Mouse (Mus musculus) spleen, adult 2 months (tissue): Measurements from ENCODE around the gene Prkd1.

Source experiments
- CTCF ChIP-seq: fragments of 200-500 bp; IDR thresholded peaks from 2 replicates; pipeline ENCODE4 v1.5.1; 2011; ENCODE audit warnings: mild to moderate bottlenecking, inconsistent platforms; ENCODE audit not compliant: insufficient read depth, insufficient read length, insufficient replicate concordance; ENCODE audit errors: extremely low read depth
- POLR2A ChIP-seq: fragments of 200-500 bp; IDR thresholded peaks from 2 replicates; pipeline ENCODE4 v1.6.1; 2011; ENCODE audit warnings: low read depth, low read length, inconsistent platforms

DNA sequence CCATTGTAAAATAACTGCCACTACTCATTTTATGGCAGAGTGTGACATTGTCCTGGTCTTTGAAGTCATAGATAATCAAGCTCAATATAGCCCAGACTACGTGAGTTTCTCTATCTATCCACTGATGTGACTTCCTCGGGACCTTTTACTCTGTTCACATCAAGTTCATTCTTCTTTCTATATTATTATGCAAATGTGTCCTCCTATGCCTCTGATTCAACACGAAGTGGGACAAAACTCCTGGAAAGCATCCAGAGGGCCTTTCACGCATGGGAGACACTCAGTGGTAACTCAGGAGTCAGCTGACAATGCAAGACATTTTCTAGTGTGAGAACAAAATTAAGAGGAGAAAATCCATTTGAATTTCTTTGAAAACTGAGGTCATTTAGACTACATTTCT lies 315.7 kb downstream of the Prkd1 start:
- TF ChIP-seq CTCF (no peak), POLR2A (no peak)
